Mouse (Mus musculus) liver, adult 2 months (tissue): ENCODE measurements at regions not wholly inside any gene's neighbourhood (a gene's known extent, or its start where the extent isn't known, plus 50 kb on each side); places are given as distances from the start of the nearest gene placed in this dataset.

Experiments used
- CTCF ChIP-seq: fragments of 200-500 bp; IDR thresholded peaks from 2 replicates; pipeline ENCODE4 v1.5.1; 2011; ENCODE audit warnings: low read depth, low read length, control low read depth
- POLR2A ChIP-seq: fragments of 200-500 bp; IDR thresholded peaks from 2 replicates; pipeline ENCODE4 v1.6.1; 2011; ENCODE audit warnings: low read length, control low read depth; ENCODE audit not compliant: insufficient read depth; ENCODE audit errors: extremely low read depth

DNA sequence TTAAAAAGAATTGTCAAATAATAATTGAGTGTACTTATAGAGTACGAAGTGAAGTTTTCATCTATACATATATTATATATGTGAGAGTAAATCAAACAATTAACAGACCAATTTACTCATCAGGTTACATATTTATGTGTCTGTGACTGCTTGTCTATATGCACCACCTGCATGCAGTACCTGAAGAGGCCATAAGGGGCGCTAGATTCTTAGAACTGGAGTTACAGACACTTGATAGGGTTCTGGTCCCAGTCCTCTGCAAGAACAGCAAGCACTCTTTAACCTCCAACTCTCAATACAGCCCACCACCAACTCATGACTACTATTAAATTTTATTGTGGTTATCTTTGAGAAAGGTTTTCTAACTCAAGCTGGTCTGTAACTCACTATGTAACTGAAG is 351.7 kb upstream of the Fam241a start:
- TF ChIP-seq CTCF = no peak
- TF ChIP-seq POLR2A = no peak
